Mouse (Mus musculus): ENCODE results near the gene Kif26a.

Gene Kif26a

DNA sequence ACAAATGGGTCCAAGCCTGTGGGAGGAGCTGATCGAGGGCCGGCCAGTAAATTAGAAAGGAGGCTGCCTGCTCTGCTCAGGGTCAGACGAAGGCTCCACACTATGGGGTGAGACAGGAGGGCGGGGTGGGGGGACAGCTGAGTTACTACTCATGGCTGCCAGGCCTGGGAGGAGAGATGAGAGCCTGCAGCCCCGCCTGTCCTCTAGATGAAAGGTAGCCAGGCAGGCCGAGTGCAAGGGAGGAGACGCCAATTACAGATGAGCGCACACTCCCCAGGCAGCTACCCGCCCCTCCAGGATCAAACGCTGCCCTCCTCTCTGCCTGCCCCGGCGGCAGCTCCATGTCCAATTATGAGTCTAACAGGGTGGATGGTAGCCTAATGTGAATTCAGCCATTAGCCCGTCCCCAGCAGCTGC, 68.4 kb downstream of the Kif26a start:
- no peak for DNase-seq (ENCODE audit: low read depth in 1 of 2, low spot score in 2 of 2)

- DNase-seq (ENCODE audit: low read depth in 1 of 2, low spot score in 2 of 2) = no peak
Measured at GRCm38 (mm10) chr12:112215545-112215944, 69.5 kb downstream of the Kif26a start.

- no peak for DNase-seq (ENCODE audit: low read depth in 1 of 2, low spot score in 2 of 2)
Measured at GRCm38 (mm10) chr12:112217021-112217420, 71.0 kb downstream of the Kif26a start.

GRCm38 (mm10) chr12:112217681-112218080, 71.7 kb downstream of the Kif26a start:
- DNase-seq (ENCODE audit: low read depth in 1 of 2, low spot score in 2 of 2) = no peak

DNA sequence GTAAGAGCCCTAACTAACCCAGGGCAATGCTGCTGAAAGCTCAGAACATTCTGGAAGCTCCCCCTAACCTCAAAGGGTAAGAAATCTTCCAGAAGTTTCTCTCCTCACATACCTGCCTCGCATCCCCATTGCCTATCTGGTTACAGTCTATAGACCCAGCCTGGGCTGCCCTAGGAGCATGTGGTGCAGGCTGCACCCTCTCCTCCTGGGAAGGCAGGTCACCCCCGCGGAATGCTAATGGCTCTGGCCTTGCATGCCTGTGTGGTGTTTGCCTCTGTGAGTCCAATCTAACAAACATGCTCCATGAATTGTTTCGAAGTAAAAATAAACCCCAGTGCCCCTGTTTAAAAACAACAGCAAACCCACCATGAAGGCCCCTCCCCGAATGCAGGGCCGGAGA, 75.3 kb downstream of the Kif26a start:
- DNase-seq (ENCODE audit: low read depth in 1 of 2, low spot score in 2 of 2) = no peak

DNA sequence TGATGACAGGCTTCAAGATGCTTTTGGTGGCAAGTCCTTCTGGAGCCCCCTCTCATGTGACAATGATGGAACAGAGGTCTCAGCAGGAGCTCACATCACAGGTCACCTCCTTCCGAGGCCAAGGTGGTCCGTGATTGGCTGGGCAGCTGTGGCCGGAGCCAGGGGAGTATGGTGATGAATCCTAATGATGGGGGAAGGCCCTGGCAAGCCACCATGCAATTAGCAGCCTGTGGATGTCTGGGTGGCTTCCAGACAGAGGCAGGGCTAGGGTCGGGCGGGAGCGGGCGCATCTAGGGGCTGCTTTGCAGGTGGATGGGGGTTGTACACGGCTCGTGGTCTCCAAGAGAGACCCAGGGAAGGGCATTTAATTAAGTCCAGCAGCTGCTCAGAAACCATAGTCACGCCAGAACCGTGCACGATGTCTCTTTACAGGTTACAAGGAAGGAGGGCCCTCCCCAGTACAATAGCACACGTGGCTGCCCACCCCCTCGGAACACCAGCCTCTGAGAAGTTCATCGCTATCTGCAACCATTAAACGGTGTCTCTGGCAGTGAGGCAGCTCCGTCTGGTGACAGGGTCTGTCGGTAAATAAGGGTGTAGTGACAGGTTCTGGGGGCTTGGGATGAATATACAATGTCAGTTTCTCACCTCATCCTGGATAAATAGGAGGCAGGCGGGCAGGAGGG, 75.9 kb downstream of the Kif26a start:
- no peak for DNase-seq (ENCODE audit: low read depth in 1 of 2, low spot score in 2 of 2)

DNA sequence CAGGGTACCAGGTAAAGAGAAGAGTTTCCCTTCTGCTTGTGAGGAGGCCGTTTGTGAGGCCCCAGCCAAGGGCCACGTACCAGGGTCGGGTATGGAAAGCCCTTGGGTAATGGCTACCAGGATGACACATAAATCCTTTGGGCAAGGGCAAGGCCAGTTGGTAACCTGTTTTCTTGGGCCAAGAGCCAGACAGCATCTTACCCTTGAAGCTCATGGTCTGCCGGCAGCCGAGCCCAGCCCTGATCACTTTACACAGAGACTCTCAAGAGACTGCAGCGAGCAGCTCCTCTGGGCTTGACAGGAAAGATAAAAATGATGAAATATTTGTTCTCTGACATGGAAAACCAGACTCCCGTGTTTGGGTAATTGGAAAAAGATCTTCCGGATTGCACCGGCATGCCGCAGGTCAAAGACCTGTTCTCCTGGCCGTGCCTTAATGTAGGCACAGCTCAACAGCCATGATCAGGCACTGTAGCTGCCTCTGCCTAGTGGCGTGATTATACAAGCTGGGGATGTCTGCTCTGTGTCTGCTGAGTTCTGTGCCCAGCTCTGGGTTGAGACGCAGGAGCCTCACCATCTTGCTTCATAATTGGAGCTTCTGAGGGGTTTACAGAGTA, 77.8 kb downstream of the Kif26a start:
- DNase-seq (ENCODE audit: low read depth in 1 of 2, low spot score in 2 of 2) = no peak

GRCm38 (mm10) chr12:112226238-112226637, 80.2 kb downstream of the Kif26a start:
- DNase-seq (ENCODE audit: low read depth in 1 of 2, low spot score in 2 of 2) = no peak

- no peak for DNase-seq (ENCODE audit: low read depth in 1 of 2, low spot score in 2 of 2)
Measured at GRCm38 (mm10) chr12:112226656-112227055, 80.6 kb downstream of the Kif26a start.

DNA sequence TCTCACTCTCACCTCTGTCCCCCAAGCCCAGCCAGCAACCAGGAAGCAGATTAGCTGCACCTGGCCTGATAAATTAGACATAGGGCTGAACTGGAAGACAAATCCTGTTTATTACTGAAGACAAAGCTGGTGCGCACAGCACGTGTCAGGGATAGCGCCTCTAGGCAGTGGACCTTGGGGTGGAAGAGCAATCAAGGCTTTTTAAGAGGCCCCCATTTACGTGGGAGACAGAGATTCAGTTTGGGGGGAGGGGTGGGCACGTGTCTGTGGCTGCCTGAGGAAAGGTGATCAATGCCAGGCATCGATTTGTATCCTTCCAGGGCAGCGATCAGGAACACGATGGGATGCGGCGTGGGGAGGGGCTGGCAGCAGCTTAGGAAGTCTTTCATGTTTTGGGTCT, 83.1 kb downstream of the Kif26a start:
- DNase-seq (ENCODE audit: low read depth in 1 of 2, low spot score in 2 of 2) = no peak

GRCm38 (mm10) chr12:112230196-112230595, 84.2 kb downstream of the Kif26a start:
- DNase-seq (ENCODE audit: low read depth in 1 of 2, low spot score in 2 of 2) = no peak

Data from monocyte, adult 2 months (primary cell).